Mouse (Mus musculus) testis, adult 2 months (tissue): ENCODE measurements around the gene Ggcx. TPM values are rescaled to one million over a fixed set of nuclear protein-coding genes. Genes with fewer than 3 reads are reported as not detected.
A peak's percentile ranks its signal among the peaks of the same experiment; 100 is the strongest.

Source experiments
- H3K27ac ChIP-seq: fragments of 200-500 bp; 2 replicates; pipeline ENCODE4 v1.5.1; 2012; ENCODE audit warnings: low read depth, low read length; ENCODE audit not compliant: control insufficient read depth, insufficient read depth
- H3K27me3 ChIP-seq: fragments of 200-500 bp; 2 replicates; pipeline ENCODE4 v1.6.1; 2012; ENCODE audit warnings: mild to moderate bottlenecking, low read length, moderate library complexity; ENCODE audit not compliant: control insufficient read depth, insufficient read depth
- H3K36me3 ChIP-seq: fragments of 200-500 bp; 2 replicates; pipeline ENCODE4 v1.6.1; 2012; ENCODE audit warnings: mild to moderate bottlenecking, low read length; ENCODE audit not compliant: control insufficient read depth, insufficient read depth
- H3K4me1 ChIP-seq: fragments of 200-500 bp; 2 replicates; pipeline ENCODE4 v1.6.1; 2012; ENCODE audit warnings: low read length; ENCODE audit not compliant: control insufficient read depth, insufficient read depth
- H3K4me3 ChIP-seq: fragments of 200-500 bp; 2 replicates; pipeline ENCODE4 v1.5.1; 2012; ENCODE audit warnings: low read depth, mild to moderate bottlenecking, low read length, moderate library complexity, mixed read lengths; ENCODE audit not compliant: control insufficient read depth
- CTCF ChIP-seq: fragments of 200-500 bp; IDR thresholded peaks from 2 replicates; pipeline ENCODE4 v1.5.1; 2012; ENCODE audit warnings: low read depth, mild to moderate bottlenecking, inconsistent platforms, low read length, moderate library complexity; ENCODE audit not compliant: control insufficient read depth, insufficient read depth, insufficient replicate concordance
- POLR2A ChIP-seq: fragments of 200-500 bp; IDR thresholded peaks from 2 replicates; pipeline ENCODE4 v1.6.1; 2012; ENCODE audit warnings: low read depth, mild to moderate bottlenecking, inconsistent platforms, low read length, moderate library complexity; ENCODE audit not compliant: control insufficient read depth
- polyA plus RNA-seq: library from polyadenylated mRNA; depleted of rRNA; stranded (reverse); fragments of >200 nt; gene quantifications from 2 replicates; pipeline ENCODE4 v1.2.3, GENCODE M21; 2012

The Ggcx gene
- polyA plus RNA-seq, 1 experiment, result 4.1 TPM

DNA sequence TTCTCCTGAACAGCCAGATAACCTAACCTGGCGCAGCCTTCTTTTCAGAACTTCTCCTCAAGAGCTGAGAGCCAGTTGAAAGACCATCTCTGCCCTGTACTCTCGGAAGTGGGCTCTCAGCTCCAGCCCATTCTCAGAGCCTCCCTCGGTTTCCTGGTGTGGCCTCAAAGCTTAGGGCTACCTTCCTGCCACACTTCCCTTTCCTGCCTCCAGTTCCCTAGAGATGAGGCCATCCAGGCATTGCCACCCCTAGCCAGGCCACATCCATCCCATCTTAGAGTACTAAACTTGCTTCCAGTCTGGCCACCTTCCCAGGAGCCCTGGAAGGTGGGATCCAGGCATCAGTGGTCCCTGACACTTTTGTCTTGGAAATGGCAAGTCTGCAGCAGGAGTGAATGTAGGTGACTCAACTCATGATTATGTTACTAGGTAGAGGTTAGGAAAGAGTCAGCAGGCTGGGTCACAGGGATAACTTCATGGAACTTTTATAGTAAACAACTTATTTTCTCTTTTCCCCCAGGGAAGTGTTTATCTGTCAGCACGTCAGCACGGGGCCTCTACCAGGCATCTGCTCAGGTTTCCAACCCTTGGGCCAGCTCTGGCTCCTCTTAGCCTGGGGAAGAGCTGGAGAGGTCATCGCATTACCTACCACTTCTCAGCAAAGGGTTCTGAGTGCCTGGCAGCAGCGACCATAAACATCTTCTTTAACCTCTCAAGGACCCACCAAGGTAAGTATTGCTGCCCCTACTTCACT, 34.6 kb upstream of the Ggcx start:
- H3K27me3 ChIP-seq, result peaks cover 2% of the 10 kb centered on the region; the same call in 1 of the 2 replicates
- peak overlapping the region; percentile 88 for H3K4me3 ChIP-seq
- no peaks in the 10 kb centered on the region for H3K36me3 ChIP-seq
- no peak for TF ChIP-seq POLR2A
- no peak for TF ChIP-seq CTCF
- H3K4me1 ChIP-seq, result peaks cover 10% of the 10 kb centered on the region
- H3K27ac ChIP-seq, result peak overlapping the region; percentile 76

GRCm38 (mm10) chr6:72380131-72380770, 33.9 kb upstream of the Ggcx start, which contains the start of gene Vamp5:
TSS of gene Vamp5 (minus strand) at chr6:72380468.
- Histone ChIP-seq H3K27ac (peak within 1 kb of the TSS; percentile 76), H3K36me3 (no peaks in the 10 kb centered on the region), H3K4me1 (peaks cover 10% of the 10 kb centered on the region), H3K4me3 (peak within 1 kb of the TSS; percentile 88), H3K27me3 (peaks cover 2% of the 10 kb centered on the region; the same call in 1 of the 2 replicates)
- TF ChIP-seq POLR2A, result no peak; the same call in 1 of the 2 replicates
- no peak for TF ChIP-seq CTCF

GRCm38 (mm10) chr6:72382494-72382893, 31.6 kb upstream of the Ggcx start:
- TF ChIP-seq CTCF (no peak), POLR2A (no peak)
- Histone ChIP-seq H3K27me3 (peaks cover 2% of the 10 kb centered on the region; the same call in 1 of the 2 replicates), H3K4me3 (no peak overlapping the region), H3K36me3 (no peaks in the 10 kb centered on the region), H3K27ac (no peak overlapping the region), H3K4me1 (peaks cover 10% of the 10 kb centered on the region)

DNA sequence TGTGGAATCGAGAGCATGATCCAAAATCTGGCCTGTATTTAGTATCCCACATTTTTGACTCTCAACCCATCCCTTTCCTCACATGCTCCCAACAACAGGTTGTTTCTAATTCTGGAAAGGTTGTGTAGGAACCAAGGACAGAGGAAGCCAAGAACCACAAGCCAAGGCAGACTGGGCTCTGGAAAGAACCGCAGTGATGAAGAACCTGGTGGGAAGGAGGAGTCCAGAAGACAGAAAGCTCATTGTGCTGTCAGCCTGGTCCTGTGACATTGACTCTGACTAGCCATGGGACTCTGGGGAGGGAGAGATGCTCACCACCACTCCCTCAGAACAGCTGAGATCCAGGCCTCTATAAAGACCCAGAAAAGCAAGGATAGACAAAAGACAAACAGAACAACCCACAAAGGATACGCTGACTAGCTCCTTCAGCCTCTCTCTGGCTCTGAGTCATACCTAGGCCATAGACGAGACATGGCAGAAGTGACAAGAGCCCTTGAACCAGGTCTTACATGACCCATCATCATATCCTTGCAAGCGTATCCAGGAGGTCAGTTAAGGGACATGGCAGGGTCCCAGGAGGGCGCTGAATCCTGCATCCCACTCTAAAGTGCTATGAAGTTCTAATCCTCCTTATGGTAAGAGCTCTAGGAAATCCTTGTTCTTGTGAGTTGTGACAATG, 30.8 kb upstream of the Ggcx start:
- H3K4me3 ChIP-seq, result no peak overlapping the region
- peaks cover 2% of the 10 kb centered on the region; the same call in 1 of the 2 replicates for H3K27me3 ChIP-seq
- H3K27ac ChIP-seq, result no peak overlapping the region
- no peak for TF ChIP-seq CTCF
- no peak for TF ChIP-seq POLR2A
- no peaks in the 10 kb centered on the region for H3K36me3 ChIP-seq
- peaks cover 10% of the 10 kb centered on the region for H3K4me1 ChIP-seq

- Histone ChIP-seq H3K36me3 (no peaks in the 10 kb centered on the region), H3K4me3 (no peak overlapping the region), H3K27me3 (peaks cover 2% of the 10 kb centered on the region; the same call in 1 of the 2 replicates), H3K4me1 (peaks cover 10% of the 10 kb centered on the region), H3K27ac (no peak overlapping the region)
- TF ChIP-seq POLR2A, result no peak
- TF ChIP-seq CTCF, result no peak
Measured at GRCm38 (mm10) chr6:72383952-72384351, 30.2 kb upstream of the Ggcx start.

DNA sequence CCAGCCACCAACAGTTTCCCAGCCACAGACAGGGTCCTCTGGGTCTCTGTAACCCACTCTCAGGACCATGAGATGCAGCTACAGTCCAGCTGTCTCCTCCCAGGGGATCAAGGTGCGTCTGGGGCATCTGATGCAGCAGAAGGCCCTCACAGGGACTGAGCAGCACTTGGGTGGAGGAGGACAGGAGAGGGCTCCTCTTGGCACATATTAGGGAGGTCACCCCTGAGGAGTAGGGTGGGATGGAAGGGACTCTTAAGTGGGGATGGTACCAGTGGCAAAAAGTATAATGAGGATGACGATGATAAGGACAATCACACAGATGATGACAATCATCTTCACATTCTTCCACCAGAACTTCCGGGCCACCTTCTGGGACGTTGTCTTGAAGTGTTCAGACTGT, 28.9 kb upstream of the Ggcx start:
- peaks cover 1% of the 10 kb centered on the region; the same call in 1 of the 2 replicates for H3K27me3 ChIP-seq
- no peak overlapping the region for H3K4me3 ChIP-seq
- H3K27ac ChIP-seq, result no peak overlapping the region
- no peaks in the 10 kb centered on the region for H3K36me3 ChIP-seq
- TF ChIP-seq CTCF, result no peak
- no peak for TF ChIP-seq POLR2A
- H3K4me1 ChIP-seq, result peaks cover 11% of the 10 kb centered on the region

- Histone ChIP-seq H3K4me1 (peaks cover 19% of the 10 kb centered on the region), H3K36me3 (no peaks in the 10 kb centered on the region), H3K27me3 (no peaks in the 10 kb centered on the region), H3K27ac (no peak overlapping the region), H3K4me3 (no peak overlapping the region)
- no peak for TF ChIP-seq POLR2A
- TF ChIP-seq CTCF, result no peak
Measured at GRCm38 (mm10) chr6:72386561-72386960, 27.5 kb upstream of the Ggcx start.
